Mouse (Mus musculus): ENCODE results near the gene Arl4d. TPM values are rescaled to one million over a fixed set of nuclear protein-coding genes. Genes with fewer than 3 reads are reported as not detected.

Gene Arl4d
- total RNA-seq, 2 experiments from 2014 or later = 12.1 to 13.3 TPM

- DNase-seq (ENCODE audit: low spot score in 2 of 2) = no peak
Measured at GRCm38 (mm10) chr11:101675349-101675748, 10.0 kb downstream of the Arl4d start.

- no peak for DNase-seq (ENCODE audit: low spot score in 2 of 2)
Measured at GRCm38 (mm10) chr11:101677655-101678054, 12.3 kb downstream of the Arl4d start.

GRCm38 (mm10) chr11:101678770-101679169, 13.4 kb downstream of the Arl4d start:
- no peak for DNase-seq (ENCODE audit: low spot score in 2 of 2)

GRCm38 (mm10) chr11:101679907-101680306, 14.6 kb downstream of the Arl4d start:
- DNase-seq (ENCODE audit: low spot score in 2 of 2) = no peak

GRCm38 (mm10) chr11:101680634-101681325, 15.4 kb downstream of the Arl4d start:
- no peak for DNase-seq (ENCODE audit: low spot score in 2 of 2)

- DNase-seq (ENCODE audit: low spot score in 2 of 2) = no peak
Measured at GRCm38 (mm10) chr11:101681968-101682367, 16.6 kb downstream of the Arl4d start.

GRCm38 (mm10) chr11:101682410-101682960, 17.1 kb downstream of the Arl4d start:
- DNase-seq (ENCODE audit: low spot score in 2 of 2) = no peak

- peak; percentile 62 to 69 for DNase-seq (ENCODE audit: low spot score in 2 of 2)
Measured at GRCm38 (mm10) chr11:101687351-101688301, 22.3 kb downstream of the Arl4d start.

GRCm38 (mm10) chr11:101689701-101690113, 24.4 kb downstream of the Arl4d start:
- DNase-seq (ENCODE audit: low spot score in 2 of 2) = peak; percentile 75 to 78

- DNase-seq (ENCODE audit: low spot score in 2 of 2) = no peak
Measured at GRCm38 (mm10) chr11:101690326-101690725, 25.0 kb downstream of the Arl4d start.

GRCm38 (mm10) chr11:101695906-101696661, 30.7 kb downstream of the Arl4d start:
- DNase-seq (ENCODE audit: low spot score in 2 of 2) = peak; percentile 26 to 46

GRCm38 (mm10) chr11:101697156-101697861, 32.0 kb downstream of the Arl4d start:
- DNase-seq (ENCODE audit: low spot score in 2 of 2) = no peak

GRCm38 (mm10) chr11:101698114-101698513, 32.8 kb downstream of the Arl4d start:
- DNase-seq (ENCODE audit: low spot score in 2 of 2) = no peak

GRCm38 (mm10) chr11:101699556-101699955, 34.2 kb downstream of the Arl4d start:
- DNase-seq (ENCODE audit: low spot score in 2 of 2) = no peak

- peak in 1 of 2 experiments; percentile 20 for DNase-seq (ENCODE audit: low spot score in 2 of 2)
Measured at GRCm38 (mm10) chr11:101699991-101700390, 34.6 kb downstream of the Arl4d start.

- peak in 1 of 2 experiments; percentile 28 for DNase-seq (ENCODE audit: low spot score in 2 of 2)
Measured at GRCm38 (mm10) chr11:101700446-101700845, 35.1 kb downstream of the Arl4d start.

- DNase-seq (ENCODE audit: low spot score in 2 of 2) = no peak
Measured at GRCm38 (mm10) chr11:101704081-101704480, 38.7 kb downstream of the Arl4d start.

GRCm38 (mm10) chr11:101706764-101707448, 41.6 kb downstream of the Arl4d start:
- no peak for DNase-seq (ENCODE audit: low spot score in 2 of 2)

GRCm38 (mm10) chr11:101708482-101708881, 43.1 kb downstream of the Arl4d start:
- DNase-seq (ENCODE audit: low spot score in 2 of 2) = no peak

- DNase-seq (ENCODE audit: low spot score in 2 of 2) = no peak
Measured at GRCm38 (mm10) chr11:101712811-101713210, 47.5 kb downstream of the Arl4d start.
